Comparison of ENCODE assay signal across 8 mouse cellular contexts in the genomic region with DNA sequence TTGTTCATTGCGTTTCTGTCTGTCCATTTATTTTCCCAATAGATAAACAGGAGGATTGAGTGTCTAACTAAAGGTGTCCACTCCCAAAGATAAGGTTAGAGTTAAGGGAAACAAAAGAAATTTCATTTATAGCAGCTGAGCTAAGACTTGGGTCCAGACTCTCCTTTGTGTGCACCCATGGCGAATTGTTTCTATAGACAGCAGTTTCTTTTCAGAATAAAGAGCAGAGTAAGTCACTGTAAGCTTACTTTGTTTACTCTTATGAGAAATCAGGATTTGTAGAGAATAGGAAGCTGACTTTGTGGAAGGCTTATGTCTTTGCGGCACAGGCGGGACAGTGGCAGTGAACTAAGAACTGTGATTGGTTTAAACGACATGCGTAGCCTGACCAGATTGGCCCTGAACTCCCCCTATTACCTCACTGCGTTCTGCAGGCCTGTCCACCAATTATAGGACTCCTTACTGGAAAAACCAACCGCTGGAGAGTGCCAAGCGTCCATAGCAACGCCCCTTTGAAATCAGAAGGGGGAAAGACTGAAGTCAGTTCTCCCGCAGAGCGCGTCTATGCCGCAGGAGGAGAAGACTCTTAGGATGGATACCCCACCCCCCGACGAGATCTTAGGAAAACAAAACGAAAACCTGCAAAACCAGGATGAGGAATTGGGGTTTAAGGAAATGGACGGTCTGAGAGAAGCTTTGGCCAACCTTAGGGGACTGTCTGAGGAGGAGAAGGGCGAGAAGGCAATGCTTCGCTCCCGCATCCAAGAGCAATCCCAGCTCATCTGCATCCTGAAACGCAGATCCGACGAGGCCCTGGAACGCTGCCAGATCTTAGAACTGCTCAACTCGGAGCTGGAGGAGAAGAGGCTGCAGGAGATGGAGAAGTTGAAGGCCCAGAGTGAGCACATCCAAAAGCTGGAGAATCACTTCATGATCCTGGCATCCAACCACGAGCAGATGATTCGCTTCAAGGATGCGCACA. TPM values are rescaled to one million over a fixed set of nuclear protein-coding genes. Genes with fewer than 3 reads are reported as not detected.
DNase-seq lines count a peak whose midpoint lies in the region; ATAC-seq lines count a peak whose summit lies in the region.

A gene (plus strand): TSS at position 558 of the 982 bp plus-strand sequence.

- peak; percentile 85 for DNase-seq in adrenal gland, postnatal 10 days
- peak; percentile 92 for DNase-seq in embryo, embryonic 10.5 days (ENCODE audit: low spot score)
- peak; percentile 77 for DNase-seq in gastrocnemius, postnatal 25 days
- DNase-seq in left cerebral cortex, adult 8-10 months (ENCODE audit: low spot score in 2 of 2), result peak; percentile 37 to 85
- DNase-seq in retina, postnatal 7 days (ENCODE audit: low read depth, low spot score), result peak; percentile 67
- DNase-seq in thymus, postnatal 25 days, result no peak

- WGBS in macrophage (ENCODE audit: missing documents), result 24% methylated on average over 29 of the region's 29 CpGs

- H3K79me2 ChIP-seq in macrophage (ENCODE audit: inconsistent target), result no peaks in the 10 kb centered on the region

- ATAC-seq in inflammation-experienced regulatory T-cells, adult 6 months, result peak; percentile 99

- no peak within 1 kb of the TSS for H3K27ac ChIP-seq in macrophage

- peak within 1 kb of the TSS; percentile 15 for H3K4me3 ChIP-seq in macrophage (ENCODE audit: inconsistent target)

- H3K36me3 ChIP-seq in macrophage (ENCODE audit: inconsistent target), result no peaks in the 10 kb centered on the region

RNA-seq across cellular contexts. Expression of the gene that starts here (rescaled TPM):
- total RNA-seq in adrenal gland, postnatal 10 days (2021), result under 1 TPM; 0.24 to 0.48 TPM
- under 1 TPM in 1 of 2 experiments, not detected in 1; 0.13 TPM for total RNA-seq in gastrocnemius, postnatal 25 days (2021)
- not detected for polyA plus RNA-seq in inflammation-experienced regulatory T-cells, adult 6 months (2017; shearing (Covaris generic))
- 1 to 10 TPM in 2 of 4 experiments, under 1 TPM in 2; 0.82 to 1.1 (median 0.98) TPM for total RNA-seq in left cerebral cortex, adult 8-10 months (2022)
- total RNA-seq in macrophage (2018; cell fraction: chromatin; rRNA removed), result under 1 TPM in 4 of 26 experiments, not detected in 22; 0.25 to 0.92 (median 0.46) TPM
- total RNA-seq in macrophage (2018; cell fraction: cytosol; rRNA removed), result under 1 TPM in 24 of 26 experiments, not detected in 2; 0.05 to 0.36 (median 0.18) TPM
- total RNA-seq in macrophage (2018; cell fraction: nucleus; rRNA removed), result under 1 TPM in 4 of 26 experiments, not detected in 22; 0.22 to 0.61 (median 0.36) TPM
- polyA plus RNA-seq in macrophage (2018), result 0.20 to 0.35 TPM in 2 of 3 replicates, not detected in the other

Comparison
In these comparisons a context has a peak if more than half of its experiments do, and no peak if none do; other contexts are left out.
1. Peak in DNase-seq in adrenal gland, postnatal 10 days; RNA of the gene not detected or under 1 TPM.
2. Peak in DNase-seq in gastrocnemius, postnatal 25 days; RNA of the gene not detected or under 1 TPM.
3. Peak in ATAC-seq in inflammation-experienced regulatory T-cells, adult 6 months; RNA of the gene not detected or under 1 TPM.